Mouse (Mus musculus) G1E-ER4 (cell line): ENCODE measurements around the gene Csnk2b. TPM values are rescaled to one million over a fixed set of nuclear protein-coding genes. Genes with fewer than 3 reads are reported as not detected.

Experiments
- GATA1 ChIP-seq: IDR thresholded peaks from one replicate; pipeline ENCODE4 v1.8.0; 2012; ENCODE audit warnings: low read length, inconsistent platforms
- polyA plus RNA-seq: library from polyadenylated mRNA; stranded (reverse); fragments of >175 nt; gene quantifications from 2 replicates; pipeline ENCODE4 v1.2.3, GENCODE M21; 2012

The Csnk2b gene
- polyA plus RNA-seq, result 66.1 and 68.9 TPM in 2 replicates

DNA sequence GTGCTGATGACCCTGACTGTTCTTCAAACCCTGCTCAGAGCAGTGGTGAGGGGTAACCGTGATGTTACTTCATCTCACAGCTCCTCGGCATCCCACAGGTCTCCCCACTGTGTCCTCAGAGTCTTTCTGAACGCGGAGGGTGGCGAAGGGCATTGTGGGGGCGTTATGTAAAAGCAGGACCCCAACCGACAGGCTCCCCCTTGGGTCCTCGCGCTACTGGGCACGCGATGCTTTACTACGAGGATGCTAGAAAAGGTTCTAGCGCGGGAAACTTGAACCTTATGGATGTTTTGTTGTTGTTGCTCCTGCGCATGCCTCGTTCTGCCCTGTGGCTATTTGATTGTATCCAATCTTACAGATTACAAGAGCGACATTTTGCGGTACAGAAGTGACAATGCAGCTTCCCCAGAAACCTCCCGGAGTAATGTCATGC lies at the start of gene Csnk2b:
Gene Csnk2b (minus strand): TSS at position 183 of the 433 bp plus-strand sequence.
- peak; percentile 19 for TF ChIP-seq GATA1

DNA sequence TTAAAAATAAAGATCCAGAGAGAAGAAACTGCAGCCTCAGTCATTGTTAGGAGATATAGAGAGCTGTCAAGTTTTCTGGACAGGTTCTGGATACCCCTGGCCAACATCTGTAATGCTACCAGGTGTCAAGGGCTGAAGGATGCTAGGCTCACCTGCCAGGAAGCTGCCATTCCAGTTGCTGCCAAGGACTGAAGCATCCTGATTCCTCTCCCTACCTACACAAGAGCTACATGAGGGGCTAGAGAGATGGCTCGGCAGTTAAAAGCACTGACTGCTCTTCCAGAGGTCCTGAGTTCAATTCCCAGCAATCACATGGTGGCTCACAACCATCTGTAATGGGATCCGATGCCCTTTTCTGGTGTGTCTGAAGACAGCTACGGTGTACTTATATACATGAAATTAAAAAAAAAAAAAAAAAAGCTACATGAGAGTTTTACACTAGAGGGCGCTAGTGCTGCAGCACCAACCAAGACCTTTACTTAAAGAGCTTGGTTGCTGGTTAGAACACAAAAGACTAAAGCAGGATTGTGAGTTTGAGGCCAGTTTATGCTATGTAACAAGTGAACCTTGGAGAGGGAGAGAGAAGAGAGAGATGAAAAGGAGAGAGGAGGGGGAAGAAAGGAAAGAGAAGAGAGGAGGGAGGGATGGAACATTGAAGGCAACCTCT lies 46.8 kb upstream of the Csnk2b start:
- no peak for TF ChIP-seq GATA1

DNA sequence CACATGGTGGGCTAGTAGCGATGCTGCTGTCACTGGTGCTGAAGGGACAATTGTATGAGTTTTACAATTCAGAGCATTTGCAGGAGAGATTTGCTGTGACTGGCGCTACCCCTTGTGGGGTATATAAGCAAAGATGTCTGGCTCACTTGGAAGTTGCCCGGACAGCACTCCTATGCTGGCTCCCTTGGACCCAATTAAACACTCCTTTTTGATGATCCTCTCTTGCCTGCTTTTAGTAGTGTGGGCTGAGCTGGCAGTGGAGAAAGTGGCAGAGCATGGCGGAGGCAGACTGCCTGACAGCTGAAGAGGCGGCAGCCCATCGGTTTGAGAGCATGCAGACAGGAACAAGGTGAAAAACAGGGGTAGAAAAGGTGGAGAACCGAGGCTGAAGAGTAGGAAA lies 45.9 kb upstream of the Csnk2b start:
- TF ChIP-seq GATA1, result no peak

DNA sequence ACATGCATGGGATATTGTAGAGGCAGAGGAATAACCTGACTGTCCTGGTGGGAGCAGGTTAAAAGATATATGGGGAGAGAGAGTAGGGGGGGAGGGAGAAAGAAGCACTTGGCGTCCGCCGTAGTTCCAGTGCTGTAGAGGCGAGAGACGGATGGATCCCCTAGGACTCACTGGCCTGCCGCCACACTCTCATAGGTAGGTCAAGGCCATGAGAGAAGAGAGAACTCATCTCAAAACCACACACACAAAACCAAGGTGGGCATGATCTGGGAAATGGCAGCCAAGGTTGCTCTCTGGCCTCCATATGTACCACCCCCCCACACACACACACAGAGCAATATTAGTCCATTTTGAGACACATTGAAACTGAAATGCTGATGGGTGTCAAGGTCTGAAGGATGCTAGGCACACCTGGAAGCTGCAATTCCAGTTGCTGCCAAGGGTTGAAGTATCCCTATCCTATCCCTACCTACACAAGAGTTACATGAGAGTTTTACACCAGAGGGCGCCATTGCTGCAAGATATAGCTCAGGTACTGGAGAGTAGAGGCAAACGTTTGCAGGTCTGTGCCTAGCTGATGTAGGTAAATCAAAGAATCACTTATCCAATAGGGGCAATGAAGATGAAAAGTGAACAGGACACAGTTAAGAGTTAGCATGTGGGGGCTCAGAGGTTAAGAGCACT lies 44.6 kb upstream of the Csnk2b start:
- no peak for TF ChIP-seq GATA1

DNA sequence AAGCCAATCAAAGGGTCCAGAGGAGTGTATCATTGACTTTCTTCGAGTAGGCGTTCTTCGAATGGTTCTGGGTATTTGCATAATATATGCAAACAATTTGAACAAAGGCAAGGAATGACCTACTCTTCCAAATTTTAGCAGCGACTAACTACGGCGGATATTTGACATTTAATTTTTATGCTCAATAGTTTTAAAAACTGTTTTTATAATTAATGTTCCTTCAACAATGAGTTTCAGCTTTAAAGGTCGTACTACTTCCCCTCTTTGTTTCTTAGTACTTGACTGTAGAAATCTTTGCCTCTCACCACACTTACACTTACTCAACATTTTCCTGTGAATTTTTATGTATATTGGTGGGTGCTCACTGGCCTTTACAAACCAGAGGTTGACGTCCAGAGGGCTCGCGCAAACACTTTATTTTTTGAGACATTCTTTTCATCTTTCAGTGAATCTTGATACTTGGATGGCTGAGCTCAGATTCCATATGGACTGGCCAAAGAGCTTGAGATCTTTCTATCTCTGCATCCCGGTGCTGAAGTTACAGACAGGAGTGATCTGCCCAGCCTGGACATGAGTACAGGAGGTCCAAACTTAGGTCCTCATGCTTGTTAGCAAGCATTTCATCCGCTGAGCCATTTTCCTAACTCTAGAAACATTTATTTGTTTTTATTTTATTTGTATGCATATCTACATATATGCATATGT lies 43.8 kb upstream of the Csnk2b start:
- no peak for TF ChIP-seq GATA1

DNA sequence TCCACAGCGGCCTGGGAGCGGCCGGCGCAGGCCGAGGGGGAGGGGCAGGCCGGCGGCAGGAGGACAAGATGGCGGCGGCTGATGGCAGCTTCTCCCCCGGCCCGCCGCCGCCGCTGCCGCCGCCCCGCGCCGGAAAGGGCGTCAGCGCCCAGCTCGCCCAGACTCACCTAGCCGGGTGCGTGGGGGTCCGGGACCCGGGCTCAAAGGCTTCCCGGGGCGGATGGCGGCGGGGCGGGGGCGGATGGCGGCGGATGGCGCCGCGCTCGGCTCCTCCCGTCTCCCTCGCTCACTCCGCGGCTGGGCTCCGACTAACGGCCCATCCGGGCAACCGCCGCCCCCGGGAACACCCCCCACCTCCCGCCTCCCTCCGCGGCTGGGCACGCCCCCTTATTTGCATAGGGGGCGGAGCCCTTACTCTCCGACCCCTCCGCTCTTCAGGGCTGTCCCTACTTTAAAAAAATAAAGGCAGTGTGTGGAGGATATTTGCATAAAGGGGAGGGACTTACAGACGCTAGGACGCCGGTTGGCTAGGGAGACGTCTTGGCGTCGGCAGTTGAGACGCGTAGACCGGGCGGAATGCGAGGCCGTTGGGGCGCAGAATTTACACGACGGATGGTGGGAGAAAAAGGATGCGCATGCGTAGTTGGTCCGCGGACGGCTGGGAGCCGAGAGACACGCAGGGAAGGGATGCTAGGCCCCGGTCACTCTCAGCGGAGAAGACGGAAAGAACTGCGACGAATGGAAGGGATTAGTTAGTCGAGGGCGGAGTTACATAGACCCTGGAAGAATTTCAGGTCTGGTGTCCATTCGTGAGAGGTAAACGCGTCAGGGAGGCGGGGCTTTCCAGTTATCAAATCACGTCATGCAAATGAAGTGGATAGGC lies 43.0 kb upstream of the Csnk2b start, which contains the start of gene Prrc2a:
Gene Prrc2a (minus strand): TSS at position 330 of the 883 bp plus-strand sequence.
- no peak for TF ChIP-seq GATA1

DNA sequence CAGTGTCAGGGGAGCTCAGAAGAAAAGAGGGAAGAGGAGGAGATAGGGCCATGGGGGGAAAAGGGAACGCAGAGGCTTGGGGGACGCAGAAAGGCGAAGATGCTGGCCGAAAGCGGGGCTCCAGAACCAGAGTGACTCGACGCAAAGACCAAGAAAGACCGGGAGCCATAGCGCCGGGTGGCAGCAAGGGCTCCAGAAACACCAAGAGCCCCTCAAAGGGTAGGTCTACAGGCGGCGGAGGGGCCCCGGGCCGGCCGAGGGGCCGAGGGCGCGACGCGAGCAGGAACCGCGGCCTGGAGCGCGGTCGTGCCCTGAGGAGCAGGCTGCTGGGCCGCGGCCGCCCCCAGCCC lies 42.3 kb upstream of the Csnk2b start:
- TF ChIP-seq GATA1, result no peak

DNA sequence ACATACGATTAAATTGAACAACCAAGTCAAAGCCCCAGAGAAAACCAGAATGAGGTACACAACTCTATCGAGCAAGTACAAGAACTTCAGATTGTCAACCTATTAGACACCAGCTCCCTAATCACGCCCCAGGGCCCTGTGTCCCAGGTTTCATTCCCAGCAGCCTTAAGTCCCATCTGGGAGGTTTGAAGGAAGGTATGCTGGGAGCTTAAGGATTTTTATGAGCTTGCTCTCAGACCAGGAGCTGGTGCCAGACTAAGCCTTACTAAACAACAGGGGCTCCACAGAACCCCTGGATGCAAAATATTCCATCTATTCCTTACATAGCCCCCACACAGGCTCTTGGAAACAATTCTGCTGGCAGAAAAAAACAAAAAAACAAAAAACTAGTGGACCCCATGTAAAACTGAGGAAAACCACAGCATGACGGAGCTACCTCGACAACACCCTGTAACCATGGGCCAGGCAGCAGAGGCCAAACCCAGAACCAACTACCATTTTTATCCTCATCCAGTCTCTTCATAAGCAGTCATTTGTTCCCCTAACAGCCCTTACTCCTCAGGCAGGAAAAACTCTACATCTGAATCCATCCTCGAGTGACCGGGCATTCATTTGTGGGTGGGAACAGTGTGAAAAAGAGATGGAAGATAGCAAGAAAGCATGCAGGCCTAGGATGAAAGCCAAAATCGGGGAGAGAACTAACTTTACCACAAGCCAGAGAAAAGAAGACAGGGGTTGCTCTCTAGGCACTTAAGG lies 41.7 kb upstream of the Csnk2b start:
- TF ChIP-seq GATA1, result no peak

DNA sequence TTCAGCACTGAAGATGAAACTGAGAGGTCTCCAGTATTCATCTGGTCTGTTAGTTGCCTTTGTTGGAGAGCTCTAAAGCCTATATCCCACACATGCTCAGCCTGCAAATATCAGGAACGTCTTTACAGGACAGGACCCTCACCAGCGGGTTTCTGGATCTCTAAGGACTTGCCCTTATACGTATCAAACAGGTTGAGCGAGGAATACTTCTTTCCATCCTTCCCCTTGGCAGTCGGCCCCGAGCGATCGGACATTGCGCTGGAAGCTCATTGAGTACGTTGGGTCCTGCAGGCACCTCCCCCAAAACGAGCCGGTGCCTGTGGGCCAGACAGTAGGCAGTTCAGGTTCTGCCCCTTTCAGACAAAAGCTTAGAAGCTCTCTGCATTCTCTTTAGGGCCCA lies 40.9 kb upstream of the Csnk2b start:
- no peak for TF ChIP-seq GATA1

DNA sequence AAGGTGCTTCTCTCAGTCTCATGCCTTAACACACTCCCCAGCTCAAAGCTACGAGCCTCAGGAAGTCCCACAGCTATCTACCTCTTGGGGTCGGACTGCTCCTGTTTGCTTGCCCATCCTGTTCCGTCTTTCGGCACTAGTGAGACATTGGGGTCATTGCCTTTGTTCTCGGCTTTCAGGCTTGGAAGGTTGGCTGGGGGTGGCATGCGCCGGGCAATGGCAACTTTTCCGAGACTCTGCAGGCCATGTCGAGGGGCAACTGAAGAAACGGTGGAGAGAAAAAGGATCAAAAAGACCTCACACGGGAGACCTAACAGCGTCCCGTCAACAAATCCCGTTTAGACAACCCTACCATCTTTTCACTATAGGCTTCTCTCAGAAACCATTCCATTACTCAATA lies 40.3 kb upstream of the Csnk2b start:
- TF ChIP-seq GATA1, result no peak

DNA sequence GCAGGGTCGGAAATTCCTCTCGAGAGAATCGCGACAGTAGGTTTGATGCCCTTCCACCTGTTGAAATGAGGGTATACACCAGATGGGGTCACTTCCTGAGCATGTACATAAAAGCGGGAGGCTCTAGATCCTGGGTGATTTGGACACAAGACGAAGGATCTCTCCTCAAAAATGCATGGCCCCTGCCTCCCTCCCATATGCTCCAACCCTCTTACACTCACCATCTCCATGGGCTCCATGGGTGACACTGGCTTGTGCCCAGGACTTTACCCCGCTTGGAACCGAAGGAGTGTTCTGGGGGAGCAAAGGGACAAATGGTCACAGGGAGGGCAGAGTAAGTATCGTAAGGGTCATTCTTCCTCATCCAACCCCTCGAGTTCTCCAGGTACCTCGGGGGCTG lies 39.6 kb upstream of the Csnk2b start:
- no peak for TF ChIP-seq GATA1

DNA sequence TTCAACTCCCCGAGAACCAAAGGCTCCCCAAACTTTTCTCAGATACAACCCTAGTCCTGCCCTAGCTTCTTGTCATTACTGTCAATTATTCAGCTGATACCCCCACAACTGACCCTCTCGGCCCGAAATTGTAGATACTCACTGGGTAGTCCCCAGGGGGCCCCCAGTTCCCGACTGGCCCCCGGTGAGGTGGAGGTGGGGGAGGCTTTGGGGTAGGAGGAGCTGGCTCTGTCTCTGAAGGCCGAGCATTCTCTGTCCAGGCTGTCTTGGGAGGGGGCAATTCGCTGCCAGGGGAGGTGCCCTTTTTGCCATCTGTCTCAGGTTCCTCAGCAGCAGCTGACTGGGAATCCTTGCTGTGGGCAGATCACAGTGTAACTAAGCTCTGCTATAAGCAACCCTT lies 37.8 kb upstream of the Csnk2b start:
- no peak for TF ChIP-seq GATA1

DNA sequence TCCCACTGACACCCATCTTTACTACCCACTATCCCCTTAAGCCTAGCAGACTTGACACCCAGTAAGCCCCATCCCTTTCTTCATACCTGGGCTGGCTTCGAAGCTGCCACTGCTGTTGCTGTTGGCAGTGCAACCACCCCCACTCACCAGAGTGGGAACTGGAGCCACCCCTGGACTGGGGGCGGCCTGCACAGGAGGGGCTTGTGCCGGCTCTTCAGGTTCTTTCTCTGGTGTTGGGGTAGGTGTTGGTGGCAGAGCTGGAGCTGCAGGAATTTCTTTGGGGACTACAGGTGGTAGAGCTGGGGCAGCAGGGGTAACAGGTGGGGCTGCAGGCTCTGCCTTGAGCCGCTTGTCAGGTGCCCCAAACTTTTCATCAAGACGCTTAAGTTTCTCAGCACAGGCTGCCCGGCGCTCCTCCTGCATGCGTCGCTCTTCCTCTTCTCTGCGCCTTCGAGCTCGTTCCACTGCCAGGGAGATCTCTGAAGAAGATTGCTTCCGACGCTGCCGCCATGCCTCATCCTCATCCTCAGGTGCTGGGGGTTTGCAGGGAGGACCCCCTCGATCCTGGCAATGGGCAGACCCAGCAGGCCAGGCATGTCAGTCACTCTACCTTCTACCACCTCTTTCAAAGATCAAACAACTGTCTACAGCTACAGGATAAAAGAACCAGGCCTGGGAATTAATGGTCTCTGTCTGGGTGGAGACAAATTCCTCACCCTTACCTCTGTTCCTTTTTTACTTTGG lies 37.2 kb upstream of the Csnk2b start:
- TF ChIP-seq GATA1, result no peak

DNA sequence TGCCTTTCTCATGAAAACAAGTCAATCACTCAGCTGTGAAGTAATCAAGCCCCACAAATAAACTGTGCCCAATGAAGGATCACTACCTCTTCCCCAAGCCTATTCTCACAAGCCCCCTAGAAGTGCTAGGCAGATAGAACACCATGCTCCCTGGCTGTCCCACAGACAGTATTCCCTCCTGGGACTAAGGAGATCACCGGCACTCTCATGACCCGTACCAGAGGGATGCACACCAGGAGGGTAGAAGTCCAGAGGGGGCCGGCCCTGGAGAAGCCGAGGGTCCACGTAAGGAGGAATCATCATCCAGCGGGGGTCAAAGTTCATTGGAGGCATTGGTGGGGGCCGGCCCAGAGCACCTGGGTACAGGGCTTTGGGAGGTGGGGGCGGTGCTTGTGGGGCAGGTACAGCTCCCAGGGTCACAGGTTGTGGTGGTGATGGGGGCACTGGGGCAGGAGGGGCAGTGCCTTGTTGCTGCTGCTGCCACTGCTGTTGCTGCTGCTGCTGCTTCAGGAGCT lies 35.9 kb upstream of the Csnk2b start:
- no peak for TF ChIP-seq GATA1
